Mouse (Mus musculus) spleen, postnatal 14 days (tissue): Measurements from ENCODE around the gene Lyar.

Experiments
- DNase-seq, 2 experiments: peaks; one replicate each; pipeline ENCODE4 v3.0.0; 2021 to 2022; ENCODE audit warnings: low spot score in 2 of 2

Gene Lyar

GRCm38 (mm10) chr5:38220328-38220912 is at the start of gene Lyar, which contains the start of gene Zbtb49:
TSS of gene Lyar (plus strand) at chr5:38220470.
TSS of gene Zbtb49 (minus strand) at chr5:38220457.
- DNase-seq, result peak; percentile 92 to 95

- no peak for DNase-seq
Measured at GRCm38 (mm10) chr5:38173766-38174165, 46.5 kb upstream of the Lyar start.

GRCm38 (mm10) chr5:38174256-38174912 is 45.9 kb upstream of the Lyar start:
- DNase-seq, result no peak

- DNase-seq, result no peak
Measured at GRCm38 (mm10) chr5:38184688-38185285, 35.5 kb upstream of the Lyar start.

- DNase-seq, result no peak
Measured at GRCm38 (mm10) chr5:38187006-38187405, 33.3 kb upstream of the Lyar start.

GRCm38 (mm10) chr5:38190907-38191306 is 29.4 kb upstream of the Lyar start:
- no peak for DNase-seq

GRCm38 (mm10) chr5:38194946-38195345 is 25.3 kb upstream of the Lyar start:
- no peak for DNase-seq

GRCm38 (mm10) chr5:38195941-38196340 is 24.3 kb upstream of the Lyar start:
- no peak for DNase-seq

GRCm38 (mm10) chr5:38196821-38197481 is 23.3 kb upstream of the Lyar start:
- DNase-seq, result no peak

GRCm38 (mm10) chr5:38197482-38197823 is 22.8 kb upstream of the Lyar start:
- DNase-seq, result peak; percentile 30 to 58

GRCm38 (mm10) chr5:38199686-38200085 is 20.6 kb upstream of the Lyar start:
- no peak for DNase-seq

GRCm38 (mm10) chr5:38205303-38205726 is 15.0 kb upstream of the Lyar start:
- no peak for DNase-seq

GRCm38 (mm10) chr5:38208985-38209384 is 11.3 kb upstream of the Lyar start:
- no peak for DNase-seq

GRCm38 (mm10) chr5:38211691-38212090 is 8.6 kb upstream of the Lyar start:
- DNase-seq, result peak in 1 of 2 experiments; percentile 27

- no peak for DNase-seq
Measured at GRCm38 (mm10) chr5:38213009-38213408, 7.3 kb upstream of the Lyar start.

- DNase-seq, result no peak
Measured at GRCm38 (mm10) chr5:38219771-38220307, 431 bp upstream of the Lyar start.

GRCm38 (mm10) chr5:38235422-38235821 is 15.2 kb downstream of the Lyar start:
- DNase-seq, result peak in 1 of 2 experiments; percentile 54

GRCm38 (mm10) chr5:38236627-38237026 is 16.4 kb downstream of the Lyar start:
- no peak for DNase-seq

GRCm38 (mm10) chr5:38240727-38241472 is 20.6 kb downstream of the Lyar start:
- DNase-seq, result no peak

- no peak for DNase-seq
Measured at GRCm38 (mm10) chr5:38241473-38241834, 21.2 kb downstream of the Lyar start.

- DNase-seq, result no peak
Measured at GRCm38 (mm10) chr5:38241966-38242365, 21.7 kb downstream of the Lyar start.

- no peak for DNase-seq
Measured at GRCm38 (mm10) chr5:38255195-38255594, 34.9 kb downstream of the Lyar start.
